Mouse (Mus musculus): ENCODE data around the gene Otoa.

Otoa gene

DNA sequence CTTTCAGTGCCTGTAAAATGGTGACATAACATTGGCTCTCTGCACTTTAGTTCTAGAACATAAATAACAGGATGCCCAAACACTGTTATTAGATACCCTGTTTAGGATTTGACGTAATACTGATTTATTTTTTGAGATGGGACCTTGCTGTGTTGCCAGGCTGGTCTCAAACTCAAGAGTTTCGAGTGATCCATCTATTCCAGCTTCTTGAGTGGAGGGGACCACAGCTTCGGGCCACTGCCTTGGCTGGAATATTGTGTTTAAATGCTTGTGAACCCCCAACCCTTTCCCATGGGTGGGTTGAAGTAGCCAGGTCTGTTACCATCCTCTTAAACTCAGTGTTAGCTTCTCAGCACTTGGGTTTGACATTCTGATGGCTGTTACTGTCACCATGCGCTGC, at the start of gene Otoa:
Gene Otoa, plus strand, starts transcription at position 301 of the 400 bp plus-strand sequence.
- DNase-seq, result peak; percentile 83

DNA sequence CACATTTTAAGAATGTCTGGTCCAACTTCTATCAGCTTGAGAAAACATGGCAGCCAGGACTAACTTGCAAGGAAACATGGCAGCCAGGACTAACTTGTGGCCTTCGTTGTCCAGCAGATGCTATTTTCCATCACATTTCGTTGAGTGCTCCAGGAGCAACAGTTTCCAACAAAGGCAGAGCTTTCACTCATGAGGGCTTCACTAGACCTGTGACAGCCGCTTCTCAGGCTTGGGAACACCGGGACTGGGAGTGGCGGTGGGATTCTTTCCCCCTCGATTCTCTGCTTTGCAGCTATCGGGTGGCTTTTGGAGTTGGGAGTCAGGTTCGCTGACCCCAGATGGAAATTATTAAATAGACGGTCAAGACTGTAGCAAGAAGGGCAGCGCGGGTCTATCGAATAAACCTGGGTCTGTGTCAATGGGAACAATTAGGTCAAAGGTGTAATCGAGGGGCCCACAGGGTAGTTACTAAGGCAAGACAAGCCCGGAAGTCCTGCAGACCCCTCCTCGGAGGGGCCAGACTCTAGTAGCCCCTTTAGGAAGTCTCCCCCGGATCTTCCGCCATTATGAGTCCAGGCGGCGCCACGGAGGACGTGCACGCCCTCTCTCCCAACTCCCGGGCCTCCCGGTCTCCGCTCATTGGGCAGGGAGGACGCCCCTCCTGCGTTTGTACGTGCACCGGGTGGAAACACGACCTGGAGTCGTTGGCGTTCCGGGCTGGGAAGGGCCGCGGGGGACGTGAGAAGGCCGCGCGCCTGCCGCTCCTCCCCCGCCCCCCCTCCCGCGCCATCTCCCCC, 47.4 kb upstream of the Otoa start, which contains the start of gene Mettl9:
Gene Mettl9, plus strand, starts transcription at position 590 of the 797 bp plus-strand sequence.
- DNase-seq, result peak; percentile 100

DNA sequence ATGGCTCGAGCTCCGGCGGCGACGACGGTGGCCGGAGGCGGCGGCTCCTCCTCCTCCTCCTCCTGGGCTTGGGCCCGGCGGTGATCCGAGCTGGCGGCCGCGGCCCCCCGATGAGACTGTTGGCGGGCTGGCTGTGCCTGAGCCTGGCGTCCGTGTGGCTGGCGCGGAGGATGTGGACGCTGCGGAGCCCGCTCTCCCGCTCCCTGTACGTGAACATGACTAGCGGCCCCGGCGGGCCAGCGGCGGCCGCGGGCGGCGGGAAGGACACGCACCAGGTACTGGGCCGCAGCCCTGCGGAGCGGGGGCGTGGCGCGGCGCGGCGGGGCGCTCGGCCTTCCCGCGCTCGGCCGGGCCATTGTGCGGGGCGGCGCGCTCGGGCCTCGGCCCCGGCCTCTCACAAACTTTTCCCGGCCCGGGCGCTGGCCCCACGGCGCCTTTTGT, 46.7 kb upstream of the Otoa start:
- DNase-seq, result no peak

DNA sequence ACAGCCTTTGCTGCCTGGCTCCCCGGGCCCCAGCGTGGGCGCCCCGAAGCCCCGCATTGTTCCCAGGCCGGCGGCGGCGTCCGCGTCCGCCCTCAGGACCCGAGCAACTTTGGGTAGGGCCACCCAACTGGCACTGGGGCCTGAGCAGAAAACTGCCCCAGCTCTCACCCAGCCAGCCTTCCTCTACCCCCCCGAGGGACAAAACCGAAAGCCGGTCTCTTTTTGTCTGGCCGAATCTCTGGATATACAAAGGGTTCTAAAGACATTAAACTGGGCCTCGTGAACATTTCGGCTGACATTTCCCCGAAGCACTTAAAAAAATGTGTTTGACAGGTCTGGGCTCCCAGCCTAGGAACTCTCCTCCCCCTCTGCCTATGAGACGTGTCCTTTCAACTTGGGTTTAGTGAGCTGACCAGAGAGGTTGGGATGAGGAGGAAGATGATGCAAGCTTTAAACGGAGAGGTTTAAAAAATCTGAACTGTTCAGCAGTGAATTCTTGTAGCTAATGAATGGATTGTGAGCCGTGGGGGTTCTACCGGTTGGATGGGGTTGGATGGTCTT, 46.2 kb upstream of the Otoa start:
- peak; percentile 94 for DNase-seq

DNA sequence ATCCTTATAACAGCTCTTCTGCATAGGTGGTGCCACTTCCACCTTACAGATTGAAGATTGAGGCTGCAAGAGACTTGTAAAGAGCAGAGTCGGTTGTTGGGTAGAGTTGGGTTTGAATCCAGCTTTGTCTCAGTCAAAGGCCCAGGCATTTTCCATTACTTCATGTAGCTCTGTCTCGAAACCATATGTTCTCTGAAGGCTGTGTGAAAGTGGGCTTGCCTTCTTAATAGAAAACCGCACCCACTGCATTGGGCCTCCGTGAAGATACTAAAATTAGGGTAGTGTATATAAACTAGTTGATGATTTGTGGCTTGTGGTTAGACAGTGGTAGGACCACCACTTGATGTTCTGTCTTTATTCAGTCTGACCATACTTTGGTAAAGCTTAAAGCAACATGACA, 40.9 kb upstream of the Otoa start:
- no peak for DNase-seq

DNA sequence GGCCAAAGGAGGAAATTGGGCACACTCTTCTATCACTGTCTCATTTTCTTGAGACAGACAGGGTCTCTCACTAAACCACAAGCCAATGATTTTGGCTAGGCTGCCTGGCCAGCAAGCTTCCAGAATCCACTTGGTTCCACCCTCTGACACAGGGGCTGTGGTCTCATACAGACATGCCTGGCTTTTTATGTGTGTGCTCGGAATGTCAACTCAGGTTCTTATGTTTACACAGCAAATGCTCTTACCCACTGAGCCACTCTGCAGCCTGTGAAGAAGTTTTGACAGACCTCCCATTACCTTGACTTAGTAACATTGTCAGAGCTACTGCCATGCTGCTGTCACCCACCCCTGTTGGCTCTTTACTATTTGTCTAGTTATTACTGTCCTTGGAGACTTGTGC, 39.5 kb upstream of the Otoa start:
- DNase-seq, result peak; percentile 43

DNA sequence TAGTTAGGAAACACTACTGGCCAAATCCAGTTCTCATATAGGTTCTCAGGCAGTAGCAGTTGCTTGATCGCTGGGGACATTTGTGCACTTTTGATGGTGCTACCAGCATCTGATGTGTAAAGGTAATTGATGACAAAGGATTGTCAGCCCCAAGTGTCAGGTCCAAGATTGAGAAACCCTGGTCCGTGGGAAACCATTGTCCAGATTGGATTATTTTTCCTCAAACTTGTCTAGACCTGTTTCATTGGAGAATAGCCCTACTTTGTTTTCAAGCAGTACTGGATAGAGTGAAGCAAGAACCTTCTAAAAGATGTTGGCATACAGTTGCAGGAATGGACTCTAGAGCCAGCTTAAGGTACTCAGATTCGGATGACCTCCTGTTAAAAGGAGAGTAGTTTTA, 38.4 kb upstream of the Otoa start:
- DNase-seq, result peak; percentile 9

DNA sequence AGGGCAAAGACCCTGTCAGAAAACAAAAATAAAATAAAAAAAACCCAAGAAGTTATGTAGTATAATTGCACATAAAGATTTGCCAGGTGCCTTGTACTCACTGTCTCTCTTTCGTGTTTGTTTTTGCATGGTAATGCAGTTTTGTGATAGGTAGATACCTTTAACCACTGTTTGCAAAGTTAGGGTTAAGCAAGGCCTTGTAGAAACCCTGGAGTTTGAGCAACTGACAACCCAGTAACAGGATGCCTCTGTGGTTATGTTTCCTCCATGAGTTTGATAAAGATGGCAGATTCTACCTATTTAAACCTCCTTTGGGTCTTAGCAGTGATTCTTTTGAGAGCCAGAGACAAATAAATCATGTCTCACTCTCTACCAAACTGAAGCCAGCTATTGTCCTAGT, 37.9 kb upstream of the Otoa start:
- peak; percentile 22 for DNase-seq

DNA sequence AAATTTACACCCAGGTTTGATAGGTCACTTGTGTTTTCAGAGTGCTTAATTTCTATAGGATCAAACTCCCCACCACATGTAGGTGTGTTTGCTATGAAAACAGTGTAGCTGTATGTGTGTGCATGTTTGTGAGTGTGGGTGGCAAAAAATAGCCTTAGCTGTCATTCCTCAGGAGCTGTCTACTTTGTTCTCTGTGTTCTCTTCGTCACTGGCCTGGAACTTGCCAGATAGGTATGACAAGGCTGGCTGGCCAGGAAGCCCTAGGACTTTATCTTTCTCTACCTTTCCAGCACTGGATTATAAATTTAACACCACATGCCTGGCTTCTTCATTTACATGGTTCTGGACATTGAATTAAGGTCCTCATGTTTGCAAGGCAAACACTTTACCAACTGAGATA, 37.2 kb upstream of the Otoa start:
- DNase-seq, result peak; percentile 94

DNA sequence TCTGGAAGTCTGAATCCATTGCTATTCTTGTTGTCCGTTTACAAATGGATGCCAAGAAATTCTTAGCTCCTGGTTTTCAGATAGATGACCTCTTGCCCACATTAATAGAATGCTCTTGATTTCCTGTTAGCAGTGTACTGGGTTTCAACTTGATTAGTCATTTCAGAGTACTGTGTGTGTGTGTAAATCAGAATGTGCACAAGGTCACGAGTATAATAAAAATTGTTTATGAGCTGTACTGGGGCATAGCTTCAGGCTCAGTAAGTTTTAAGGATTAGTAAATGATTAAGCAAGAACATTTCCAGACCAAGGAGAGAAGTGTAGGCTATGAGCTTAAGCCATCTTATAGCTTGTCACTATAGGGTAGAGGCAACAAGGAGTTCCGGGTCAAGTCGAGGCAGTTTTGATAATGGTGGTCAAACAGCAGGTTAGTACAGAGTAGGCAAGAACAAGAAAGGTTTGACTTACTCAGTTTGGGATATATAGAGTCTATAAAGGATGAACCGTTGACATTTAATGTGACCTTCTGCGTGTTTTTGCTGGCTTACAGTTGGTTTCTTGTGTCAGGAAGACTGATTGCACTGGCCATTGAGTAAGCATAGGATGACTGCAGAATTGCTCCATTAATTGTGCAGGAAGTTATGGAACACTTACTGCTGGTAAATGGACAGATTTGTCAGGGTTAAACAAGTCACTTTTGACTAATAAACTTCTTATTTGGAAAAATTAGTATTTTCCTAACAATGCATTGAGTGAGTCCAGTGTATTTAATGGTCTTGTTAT, 35.6 kb upstream of the Otoa start:
- DNase-seq, result no peak

DNA sequence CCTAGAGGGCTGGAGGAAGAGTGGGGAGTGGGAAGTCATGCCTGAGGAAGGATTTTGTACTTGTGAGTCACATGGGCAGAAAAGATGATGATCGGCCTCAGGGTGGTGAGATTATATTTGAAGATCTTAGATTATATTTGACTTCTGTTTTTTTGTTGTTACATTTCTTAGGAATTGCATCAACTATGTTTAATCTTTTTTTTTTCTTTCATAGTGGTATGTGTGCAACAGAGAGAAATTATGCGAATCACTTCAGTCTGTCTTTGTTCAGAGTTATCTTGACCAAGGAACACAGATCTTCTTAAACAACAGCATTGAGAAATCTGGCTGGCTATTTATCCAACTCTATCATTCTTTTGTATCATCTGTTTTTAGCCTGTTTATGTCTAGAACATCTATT, 33.8 kb upstream of the Otoa start:
- no peak for DNase-seq

DNA sequence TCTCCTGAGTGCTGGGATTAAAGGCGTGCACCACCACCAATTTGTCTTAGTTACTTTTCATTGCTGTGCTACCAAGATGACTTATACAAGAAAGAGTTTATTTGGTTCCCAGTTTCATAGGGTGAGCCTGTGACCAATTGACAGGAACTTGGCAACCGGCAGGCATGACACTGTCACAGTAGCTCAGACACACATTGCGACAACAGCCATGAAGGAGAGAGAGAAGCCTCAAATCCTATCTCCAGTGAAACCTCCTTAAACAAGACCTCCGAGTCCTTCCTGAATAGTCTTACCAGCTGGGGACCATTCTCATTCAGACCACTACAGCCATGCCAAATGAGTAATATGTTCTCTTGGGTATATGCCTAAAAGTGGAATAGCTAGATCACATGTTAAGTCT, 28.4 kb upstream of the Otoa start:
- peak; percentile 81 for DNase-seq

DNA sequence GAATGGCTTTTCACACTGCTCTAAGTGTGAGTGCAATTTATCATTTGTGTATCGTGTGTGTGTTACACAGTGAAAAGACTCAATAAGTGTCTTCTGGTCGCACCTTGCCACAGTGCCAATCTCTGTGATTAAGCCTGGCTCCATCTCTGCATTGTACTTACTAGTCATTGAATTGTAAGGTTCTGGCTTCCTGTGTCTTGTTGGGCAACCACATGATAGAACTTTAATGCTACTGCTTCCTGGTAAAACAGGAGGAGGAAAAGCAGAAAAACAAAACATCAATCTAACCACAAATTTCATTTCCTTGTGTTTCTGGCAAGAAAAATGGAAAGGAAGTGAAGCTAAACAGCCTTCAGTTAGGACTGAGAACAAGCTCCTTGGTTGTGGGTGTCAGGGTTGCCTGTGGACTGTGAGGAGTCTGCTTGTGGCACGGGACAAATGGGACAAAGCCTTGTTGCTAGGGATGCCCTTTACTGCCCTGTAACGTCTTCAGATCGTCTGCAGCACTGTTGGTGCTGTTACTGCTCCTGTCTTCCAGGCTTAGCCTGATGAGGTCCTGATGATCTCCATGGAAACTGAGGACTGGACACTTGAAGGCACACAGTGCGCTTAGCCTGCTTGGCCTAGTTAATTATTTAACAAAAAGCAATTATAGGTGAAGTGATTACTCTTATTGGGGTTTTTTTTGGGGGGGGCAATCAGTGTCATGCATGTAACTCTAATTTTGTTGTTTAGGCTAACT, 21.8 kb upstream of the Otoa start:
- DNase-seq, result no peak

DNA sequence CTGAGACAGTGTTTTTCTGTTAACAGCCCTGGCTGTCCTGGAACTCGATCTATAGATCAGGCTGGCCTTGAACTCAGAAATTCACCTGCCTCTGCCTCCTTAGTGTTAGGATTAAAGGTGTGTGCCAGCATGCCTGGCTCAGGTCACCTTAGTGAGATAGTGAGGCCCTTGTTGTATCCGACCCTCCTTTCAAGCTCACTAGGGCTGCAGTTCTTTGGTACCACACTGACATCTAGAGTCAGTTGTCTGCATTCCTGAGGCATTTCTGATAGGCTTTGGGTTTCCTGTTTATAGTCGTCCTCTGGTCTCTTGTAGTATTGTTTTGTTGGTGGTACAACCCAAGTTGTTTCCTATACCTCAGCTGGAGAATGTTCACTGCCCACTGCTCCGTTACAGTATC, 17.1 kb upstream of the Otoa start:
- no peak for DNase-seq

DNA sequence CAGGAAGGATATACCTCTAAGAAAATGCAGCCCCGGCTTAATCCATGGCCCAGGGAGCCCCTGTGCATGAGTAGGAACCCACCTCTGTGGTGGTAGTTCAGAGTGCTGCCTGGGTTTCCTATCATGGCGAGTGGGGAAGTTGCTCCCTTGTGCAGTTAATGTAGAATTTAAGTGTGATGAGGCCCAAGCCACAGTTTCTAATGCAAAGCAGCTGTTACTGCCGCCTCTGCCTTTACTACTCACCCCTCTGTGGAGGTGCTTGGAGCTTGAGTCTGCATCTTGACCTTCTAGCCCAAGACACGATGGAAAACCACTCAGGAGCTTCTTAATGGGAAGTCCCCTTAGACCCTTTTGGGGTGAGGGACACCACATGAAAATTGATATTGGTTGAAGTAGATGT, 10.2 kb upstream of the Otoa start:
- DNase-seq, result peak; percentile 75

DNA sequence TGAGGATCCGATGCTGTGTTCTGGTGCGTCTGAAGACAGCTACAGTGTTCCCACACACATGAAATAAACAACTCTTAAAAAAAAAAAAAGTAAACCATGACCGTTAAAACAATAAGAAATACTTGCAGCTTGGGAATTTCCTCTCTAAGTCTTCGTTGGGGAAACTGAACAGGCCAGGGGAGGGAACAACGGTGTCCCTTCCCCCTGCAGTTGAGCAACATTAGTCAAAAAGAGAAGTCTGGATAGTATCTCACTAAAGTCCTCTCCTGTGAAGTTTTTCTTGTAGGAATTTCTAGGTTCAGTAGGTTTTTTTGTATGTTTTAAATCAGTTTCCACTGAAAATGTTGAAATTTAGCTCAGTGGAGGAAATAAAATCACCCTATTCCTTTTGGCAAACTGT, 8.9 kb upstream of the Otoa start:
- DNase-seq, result no peak

DNA sequence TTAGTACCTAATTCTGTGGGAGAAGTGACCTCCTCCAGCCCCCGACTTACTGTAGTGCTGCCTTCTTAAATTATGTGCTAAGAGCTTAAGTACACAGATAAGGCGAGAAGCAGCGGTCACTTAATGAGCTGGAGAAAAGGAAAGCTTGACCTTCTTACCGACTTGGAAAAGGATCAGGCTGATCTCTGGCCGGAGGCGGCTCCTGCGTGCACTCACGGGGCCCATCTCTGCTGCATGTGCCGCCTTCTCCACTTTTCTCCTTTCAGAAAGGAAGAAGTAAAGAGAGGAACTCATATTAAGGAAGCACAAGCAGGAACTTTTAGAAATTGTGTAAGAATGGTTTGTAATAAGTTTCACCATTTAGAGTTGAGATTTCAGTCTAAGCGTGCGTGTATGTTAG, 7.2 kb upstream of the Otoa start, which contains the start of gene Igsf6:
Gene Igsf6, minus strand, starts transcription at position 292 of the 400 bp plus-strand sequence.
- DNase-seq, result peak; percentile 95

DNA sequence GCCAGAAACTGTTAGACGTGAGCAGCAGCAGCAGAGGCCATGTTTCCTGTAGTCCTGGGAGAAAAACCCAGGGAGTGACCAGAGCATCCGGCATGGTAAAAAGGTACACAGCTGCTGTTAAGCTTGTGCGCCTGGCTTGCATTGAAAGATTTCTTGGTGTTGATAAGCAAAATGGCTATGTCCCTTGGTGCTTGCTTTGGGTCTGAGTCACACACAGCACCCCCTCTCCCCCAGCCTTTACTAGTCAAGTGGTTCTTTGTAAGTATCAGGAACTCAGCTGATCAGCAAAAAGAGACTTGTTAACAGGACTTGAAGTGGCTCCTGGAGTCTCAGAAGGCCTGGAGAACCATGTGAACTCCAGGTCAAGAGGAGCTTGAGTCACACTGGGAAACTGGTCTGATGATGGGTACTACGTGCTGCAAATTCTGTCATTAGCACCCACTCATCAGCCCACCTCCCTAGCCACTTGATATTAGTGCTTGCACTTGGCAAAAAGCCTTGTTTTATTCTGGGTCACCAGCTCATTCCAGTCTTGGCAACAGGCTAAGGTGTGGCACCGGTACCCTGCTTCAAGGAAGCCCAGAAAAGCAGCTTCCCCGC, 6.5 kb upstream of the Otoa start:
- peak; percentile 94 for DNase-seq

DNA sequence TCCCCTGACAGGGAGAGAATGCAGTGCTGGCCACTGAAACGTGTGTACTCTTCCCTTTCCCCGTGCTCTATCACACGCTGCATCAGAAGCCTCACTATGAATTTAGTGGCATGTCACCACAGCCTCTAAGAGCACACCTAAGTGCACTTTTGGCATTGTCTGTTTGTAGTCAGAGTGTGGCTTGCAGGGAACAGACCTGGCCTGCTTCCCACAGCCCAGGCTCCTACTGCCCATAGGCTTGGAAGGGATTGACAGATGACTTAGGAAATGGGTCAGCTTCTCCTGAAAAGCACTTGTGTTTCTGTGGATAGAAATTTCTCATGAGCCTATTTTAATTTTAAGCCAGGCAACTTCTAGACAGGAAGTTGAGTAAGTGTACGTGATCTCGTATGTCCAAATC, 6.0 kb upstream of the Otoa start:
- no peak for DNase-seq

DNA sequence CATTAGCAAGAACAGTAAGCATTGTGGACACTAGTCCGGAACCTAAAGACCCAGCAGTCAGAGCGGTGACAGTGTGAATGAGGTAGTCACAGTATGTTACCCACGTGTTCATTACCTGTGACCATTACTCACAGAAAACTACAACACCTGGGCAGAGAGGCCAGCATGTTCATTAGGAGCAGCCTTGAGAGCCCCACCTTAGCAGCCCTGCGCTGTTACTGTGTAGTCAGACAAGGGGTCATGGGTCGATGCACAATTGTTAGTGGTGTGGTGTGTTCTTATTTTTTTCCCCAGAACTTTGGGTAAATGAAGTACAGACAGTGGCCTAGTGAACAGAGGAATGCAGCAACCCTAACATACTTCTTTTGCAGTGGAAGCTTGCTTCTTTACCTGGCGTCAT, 4.1 kb upstream of the Otoa start:
- peak; percentile 79 for DNase-seq

DNA sequence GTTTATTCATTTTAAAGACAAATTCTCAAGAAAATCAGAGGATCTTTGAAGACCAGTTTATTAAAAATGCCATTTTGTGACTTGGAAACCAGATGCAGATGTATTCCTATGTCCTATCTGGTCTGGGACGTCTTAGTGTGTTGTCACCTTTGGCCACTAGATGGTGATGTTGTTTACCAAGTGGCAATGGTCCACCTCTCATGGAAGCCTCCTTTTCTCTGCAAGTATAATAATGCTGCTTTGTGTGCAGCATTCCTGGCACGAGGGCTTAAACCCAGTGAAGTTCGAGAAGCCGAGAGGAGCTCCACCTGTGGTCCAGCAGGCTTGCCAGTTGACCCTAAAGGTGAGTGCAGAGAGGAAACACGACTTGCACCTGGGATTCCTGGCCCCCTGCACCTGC, 3.6 kb upstream of the Otoa start:
- peak; percentile 95 for DNase-seq

DNA sequence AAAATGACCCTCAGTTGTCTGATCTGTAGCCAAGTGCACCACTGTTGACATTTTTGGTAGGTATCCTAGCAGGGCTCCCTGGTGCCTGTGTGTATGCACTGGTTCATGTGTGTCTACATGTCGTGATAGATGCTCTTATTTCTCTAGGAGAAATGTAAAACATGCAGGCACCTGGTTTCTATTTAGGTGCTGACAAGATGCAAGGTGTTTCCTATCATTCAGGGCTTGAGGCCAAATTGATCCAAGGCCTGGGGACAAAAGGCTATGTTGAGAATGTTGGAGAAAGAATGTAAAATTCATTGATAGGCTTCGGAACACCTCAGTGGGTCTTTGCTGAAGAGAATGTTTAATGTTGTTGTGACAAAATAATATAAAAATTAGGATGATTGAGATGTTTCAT, 366 bp downstream of the Otoa start:
- DNase-seq, result no peak

Measured in heart, adult 11 months (tissue).